Mouse (Mus musculus) midbrain, embryonic 11.5 days (tissue): ENCODE results near the gene Pitpnm1. TPM values are rescaled to one million over a fixed set of nuclear protein-coding genes. Genes with fewer than 3 reads are reported as not detected.
"Not testable (repeated sequence)": the region's sequence is repeated elsewhere in the genome, so short reads cannot be mapped to it uniquely, and the experiment has no call there.

Experiments used
- ATAC-seq: fragments of 200-750 bp; cut with Nextera tagmentation; 2 replicates; pipeline ENCODE4 v1.8.0; 2017; ENCODE audit warnings: moderate TSS enrichment, moderate library complexity; ENCODE audit not compliant: low FRiP score
- DNase-seq: peaks from one replicate; pipeline ENCODE4 v3.0.0; 2015; ENCODE audit warnings: low spot score; ENCODE audit errors: missing footprints
- H3K27ac ChIP-seq: fragments of 300-500 bp; sonication (generic); 2 replicates; pipeline ENCODE4 v1.5.1; 2014; ENCODE audit warnings: low read depth, low read length
- H3K27me3 ChIP-seq: fragments of 300-500 bp; sonication (generic); 2 replicates; pipeline ENCODE4 v1.6.1; 2014; ENCODE audit warnings: mild to moderate bottlenecking, low read length, moderate library complexity, mixed read lengths; ENCODE audit not compliant: control insufficient read depth, insufficient read depth
- H3K36me3 ChIP-seq: fragments of 300-500 bp; sonication (generic); 2 replicates; pipeline ENCODE4 v1.6.1; 2014; ENCODE audit warnings: mild to moderate bottlenecking, low read length, moderate library complexity, mixed read lengths; ENCODE audit not compliant: control insufficient read depth, insufficient read depth
- H3K4me1 ChIP-seq: fragments of 300-500 bp; sonication (generic); 2 replicates; pipeline ENCODE4 v1.6.1; 2014; ENCODE audit warnings: low read length; ENCODE audit not compliant: control insufficient read depth, insufficient read depth
- H3K4me2 ChIP-seq: fragments of 300-500 bp; sonication (generic); 2 replicates; pipeline ENCODE4 v1.6.1; 2014; ENCODE audit warnings: mild to moderate bottlenecking, moderate library complexity
- H3K4me3 ChIP-seq: fragments of 300-500 bp; sonication (generic); 2 replicates; pipeline ENCODE4 v1.5.1; 2014; ENCODE audit warnings: low read depth, low read length
- H3K9ac ChIP-seq: fragments of 300-500 bp; sonication (generic); 2 replicates; pipeline ENCODE4 v1.6.1; 2014; ENCODE audit warnings: low read length
- H3K9me3 ChIP-seq: fragments of 300-500 bp; sonication (generic); 2 replicates; pipeline ENCODE4 v1.6.1; 2016; ENCODE audit warnings: low read length; ENCODE audit not compliant: control insufficient read depth
- WGBS: fragments of 180-500 bp; shearing (Covaris S2); extraction: QIAGEN DNeasy Blood & Tissue Kit; methylation state at CpG from one replicate; pipeline ENCODE4 v1.1.7; 2014; 5-methylcytosine and 5-hydroxymethylcytosine counted together
- polyA plus RNA-seq: library from polyadenylated mRNA; unstranded; fragments of >200 nt; fragmentation: Nextera tagmentation; extraction: Ambion mirVana; gene quantifications from 2 replicates; pipeline ENCODE4 v1.2.1, GENCODE M21; 2014

Gene Pitpnm1
- polyA plus RNA-seq, 1 experiment from 2014 or later = 11.2 TPM

DNA sequence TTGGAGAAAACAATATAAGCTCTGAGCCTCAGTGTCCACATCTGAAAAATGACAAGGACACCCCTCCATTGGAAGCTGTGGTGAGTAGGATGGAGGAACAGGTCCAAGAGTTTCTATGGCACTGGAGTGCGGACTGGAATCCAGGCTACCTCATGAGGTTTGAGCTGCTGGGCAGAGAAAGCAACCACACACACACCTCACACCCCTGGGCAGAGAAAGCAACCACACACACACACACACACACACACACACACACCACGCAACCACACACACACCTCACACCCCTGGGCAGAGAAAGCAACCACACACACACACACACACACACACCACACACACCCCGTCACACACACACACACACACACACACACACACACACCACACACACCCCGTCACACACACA, 25.5 kb downstream of the Pitpnm1 start:
- Histone ChIP-seq H3K9ac (peak overlapping the region; percentile 47; the same call in 1 of the 2 replicates), H3K4me3 (peak overlapping the region; percentile 67), H3K4me1 (peaks cover 16% of the 10 kb centered on the region), H3K4me2 (peak overlapping the region; percentile 77)
- not testable (repeated sequence) for H3K27ac ChIP-seq, H3K9me3 ChIP-seq, DNase-seq, H3K36me3 ChIP-seq, H3K27me3 ChIP-seq
- WGBS = 25% methylated on average over 2 of the region's 4 CpGs
- ATAC-seq = peak; percentile 60; the same call in 1 of the 2 replicates

DNA sequence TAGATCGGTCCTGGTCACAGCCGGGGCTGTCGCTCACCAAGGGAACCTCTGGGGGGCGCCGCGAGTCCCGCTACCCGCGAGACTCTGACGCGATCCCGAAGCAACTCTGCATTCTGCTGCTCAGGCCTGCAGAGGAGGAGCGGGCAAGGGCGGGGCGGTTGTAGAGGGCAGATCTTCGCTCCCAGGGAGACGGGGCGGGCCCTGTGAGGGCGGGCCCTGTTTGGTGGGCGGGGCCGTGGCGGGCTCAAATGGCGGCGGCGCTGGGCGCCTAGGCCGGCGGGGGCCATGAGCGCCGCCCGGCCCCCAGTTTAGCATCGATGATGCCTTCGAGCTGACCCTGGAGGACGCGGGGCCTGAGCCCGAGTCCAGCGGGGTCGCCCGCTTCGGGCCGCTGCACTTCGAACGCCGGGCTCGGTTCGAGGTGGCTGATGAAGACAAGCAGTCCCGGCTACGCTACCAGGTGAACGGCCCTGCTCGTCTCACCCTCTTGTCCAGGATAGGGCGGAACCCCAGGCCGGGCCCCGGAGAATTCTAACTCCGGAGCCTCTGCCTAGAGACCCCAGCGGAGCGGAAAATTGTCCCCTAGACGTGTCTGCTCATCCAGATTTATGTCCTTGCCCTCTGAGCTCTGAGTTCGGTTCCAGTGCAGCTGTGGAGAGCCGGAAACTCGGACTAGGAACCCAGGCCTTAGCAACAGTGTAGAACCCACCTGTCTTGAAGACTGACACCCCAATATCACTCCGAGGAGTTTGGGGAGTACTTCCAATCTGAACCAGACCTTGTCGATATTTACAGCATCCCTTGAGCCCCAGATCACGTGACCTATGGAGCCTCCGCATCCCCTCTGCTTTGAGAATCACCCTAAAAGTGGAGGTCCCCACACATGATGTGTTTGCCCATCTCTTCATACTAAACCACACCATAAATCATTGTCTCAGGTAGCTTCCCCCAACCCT, 26.2 kb downstream of the Pitpnm1 start, which contains the start of gene Aip:
TSS of gene Aip (minus strand) at position 118 of the 956 bp plus-strand sequence.
- peaks cover 11% of the 10 kb centered on the region for H3K4me1 ChIP-seq
- H3K36me3 ChIP-seq = peaks cover 4% of the 10 kb centered on the region
- H3K27me3 ChIP-seq = no peaks in the 10 kb centered on the region
- H3K9me3 ChIP-seq = no peaks in the 10 kb centered on the region
- peak within 1 kb of the TSS; percentile 67 for H3K4me3 ChIP-seq
- H3K4me2 ChIP-seq = peak within 1 kb of the TSS; percentile 77
- peak within 1 kb of the TSS; percentile 25; the same call in 1 of the 2 replicates for H3K27ac ChIP-seq
- DNase-seq (peak; percentile 99), ATAC-seq (peak; percentile 95)
- WGBS = under 1% methylated on average over 60 of the region's 64 CpGs
- peak within 1 kb of the TSS; percentile 86 for H3K9ac ChIP-seq

DNA sequence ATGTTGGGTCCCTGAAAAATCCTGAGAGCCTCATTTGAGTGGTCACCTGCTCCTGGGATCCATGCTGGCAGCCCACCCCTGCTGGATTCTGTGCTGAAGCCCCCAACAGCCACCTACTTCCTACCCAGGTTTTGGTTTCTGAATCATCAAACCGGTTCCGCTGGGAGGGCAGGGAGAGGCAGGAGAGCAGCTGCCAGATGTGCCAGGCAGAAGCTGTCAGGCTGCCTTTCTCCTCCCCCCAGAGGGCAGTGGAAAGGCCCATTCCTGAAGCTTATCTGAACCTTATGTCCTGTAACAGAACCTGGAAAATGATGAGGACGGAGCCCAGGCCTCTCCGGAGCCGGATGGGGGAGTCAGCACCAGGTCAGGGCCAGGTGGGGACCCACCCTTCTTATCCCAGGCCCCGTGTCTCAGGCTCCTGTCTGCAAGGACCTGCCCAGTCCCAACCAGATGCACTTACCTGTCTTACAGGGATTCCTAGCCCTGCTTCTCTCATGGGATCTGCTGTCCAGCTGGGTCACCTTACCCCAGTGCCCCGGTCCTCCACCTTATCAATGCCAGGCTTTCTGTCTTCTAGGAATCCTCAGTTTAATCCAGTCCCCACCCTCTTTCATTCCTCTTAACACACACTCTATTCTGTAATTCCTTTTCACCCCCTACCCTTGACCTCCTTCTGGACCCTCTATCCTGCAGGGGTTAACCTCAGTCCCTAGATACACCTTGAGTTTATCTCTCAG, 27.1 kb downstream of the Pitpnm1 start:
- ATAC-seq = no peak

DNA sequence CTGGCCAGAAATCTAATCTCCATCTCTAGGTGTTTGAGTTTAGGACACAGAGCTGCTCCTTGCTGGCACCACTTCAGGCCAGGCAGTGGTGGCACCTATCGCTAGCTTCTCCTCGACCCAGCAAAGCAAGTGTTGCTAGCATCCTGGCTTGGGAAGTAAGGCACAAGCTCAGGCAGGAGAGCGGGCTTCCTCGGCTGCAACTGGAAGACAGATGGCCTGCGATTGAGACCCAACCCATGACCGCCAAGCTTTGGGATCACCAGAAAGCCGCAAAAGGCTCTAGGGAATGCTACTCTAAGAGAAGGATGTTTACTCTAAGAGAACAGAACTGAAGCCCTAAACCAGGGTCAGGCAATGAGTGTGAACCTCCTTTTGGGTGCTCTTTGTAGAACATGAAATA, 29.7 kb downstream of the Pitpnm1 start:
- no peak overlapping the region for H3K4me3 ChIP-seq
- ATAC-seq (no peak), DNase-seq (peak; percentile 31)
- H3K36me3 ChIP-seq = peaks cover 8% of the 10 kb centered on the region
- no peak overlapping the region for H3K4me2 ChIP-seq
- H3K4me1 ChIP-seq = peaks cover 11% of the 10 kb centered on the region
- 96% methylated on average over 7 of the region's 7 CpGs for WGBS
- H3K27me3 ChIP-seq = no peaks in the 10 kb centered on the region
- no peaks in the 10 kb centered on the region for H3K9me3 ChIP-seq
- no peak overlapping the region for H3K27ac ChIP-seq
- H3K9ac ChIP-seq = no peak overlapping the region

More for the DNA sequence above, 27.1 kb downstream of the Pitpnm1 start:
- H3K27ac ChIP-seq = no peak overlapping the region
- H3K4me3 ChIP-seq = peak overlapping the region; percentile 67
- peak overlapping the region; percentile 86 for H3K9ac ChIP-seq
- H3K27me3 ChIP-seq = no peaks in the 10 kb centered on the region
- H3K4me1 ChIP-seq = peaks cover 11% of the 10 kb centered on the region
- H3K9me3 ChIP-seq = no peaks in the 10 kb centered on the region
- H3K36me3 ChIP-seq = peaks cover 8% of the 10 kb centered on the region
- peak overlapping the region; percentile 77 for H3K4me2 ChIP-seq
- peak; percentile 64 for DNase-seq
- WGBS = 68% methylated on average over 7 of the region's 7 CpGs

DNA sequence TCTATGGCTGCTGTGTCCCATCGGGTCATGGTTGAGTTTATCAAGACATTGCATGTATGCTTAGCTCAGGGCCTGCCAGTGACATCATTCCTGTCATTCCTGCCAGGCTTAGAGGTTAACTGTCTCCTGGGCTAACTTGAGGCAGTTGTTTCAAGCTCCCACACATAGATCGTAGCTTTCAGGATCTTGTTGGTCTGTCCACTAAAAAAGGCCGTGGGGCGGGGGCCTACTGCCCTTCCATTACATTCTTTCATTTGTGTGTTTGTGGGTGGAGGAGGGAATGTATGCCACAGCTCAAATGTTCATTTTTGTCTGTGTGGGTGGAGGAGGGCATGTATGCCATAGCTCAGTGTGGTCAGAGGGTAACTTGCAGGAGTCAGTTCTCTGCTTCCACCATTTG, 30.3 kb downstream of the Pitpnm1 start:
- ATAC-seq = no peak
- Histone ChIP-seq H3K4me2 (no peak overlapping the region), H3K9me3 (no peaks in the 10 kb centered on the region), H3K9ac (no peak overlapping the region), H3K4me3 (no peak overlapping the region), H3K36me3 (peaks cover 8% of the 10 kb centered on the region), H3K4me1 (peaks cover 9% of the 10 kb centered on the region), H3K27me3 (no peaks in the 10 kb centered on the region), H3K27ac (no peak overlapping the region)
- DNase-seq = peak; percentile 31
- WGBS = 91% methylated on average over 4 of the region's 4 CpGs

DNA sequence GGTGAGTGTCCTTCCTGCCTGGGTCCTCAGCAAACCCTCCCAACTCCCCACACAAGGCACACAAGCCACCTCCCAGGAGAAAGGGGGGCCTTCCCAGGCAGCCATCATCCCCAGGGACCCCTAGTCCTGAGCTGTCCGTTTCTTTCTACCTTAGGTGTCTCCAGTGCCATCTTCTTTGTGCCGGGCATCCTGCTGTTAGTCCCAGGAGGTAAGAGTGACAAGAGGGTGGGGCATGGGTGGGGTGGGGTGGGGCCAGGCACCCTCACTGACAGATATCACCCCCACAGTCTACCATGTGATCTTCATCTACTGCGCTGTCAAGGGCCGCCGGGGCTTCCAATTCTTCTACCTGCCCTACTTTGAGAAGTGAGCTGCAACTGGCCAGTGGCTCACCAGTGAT, 31.3 kb downstream of the Pitpnm1 start:
- Histone ChIP-seq H3K36me3 (peaks cover 8% of the 10 kb centered on the region), H3K4me2 (no peak overlapping the region), H3K27me3 (no peaks in the 10 kb centered on the region), H3K4me3 (no peak overlapping the region), H3K9ac (no peak overlapping the region), H3K27ac (no peak overlapping the region), H3K9me3 (no peaks in the 10 kb centered on the region), H3K4me1 (peaks cover 8% of the 10 kb centered on the region)
- no peak for ATAC-seq
- WGBS = 95% methylated on average over 5 of the region's 5 CpGs
- peak; percentile 57 for DNase-seq

DNA sequence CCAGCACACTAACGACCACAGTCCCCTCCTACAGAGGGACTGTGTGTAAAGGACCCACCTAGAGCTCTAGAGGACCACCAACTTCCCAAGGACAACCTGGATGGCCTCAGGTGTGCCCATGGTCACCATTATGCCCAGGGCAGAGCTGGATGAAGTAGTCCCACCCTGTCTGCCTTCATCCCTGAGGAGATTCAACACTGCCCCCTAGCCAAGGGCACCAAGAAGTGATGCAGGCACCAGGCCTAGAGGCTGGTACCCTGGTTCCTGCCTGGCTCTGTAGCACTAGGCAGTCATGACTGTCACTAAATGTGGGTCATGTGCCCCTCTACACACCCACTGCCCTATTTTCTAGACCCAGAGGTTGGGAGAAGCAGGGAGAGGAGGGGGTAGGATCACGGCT, 32.0 kb downstream of the Pitpnm1 start:
- WGBS = 91% methylated on average over 2 of the region's 2 CpGs
- ATAC-seq (no peak), DNase-seq (no peak)
- Histone ChIP-seq H3K9ac (no peak overlapping the region), H3K4me1 (peaks cover 3% of the 10 kb centered on the region), H3K4me2 (no peak overlapping the region), H3K27ac (no peak overlapping the region), H3K4me3 (no peak overlapping the region), H3K27me3 (no peaks in the 10 kb centered on the region), H3K36me3 (peaks cover 8% of the 10 kb centered on the region), H3K9me3 (no peaks in the 10 kb centered on the region)

DNA sequence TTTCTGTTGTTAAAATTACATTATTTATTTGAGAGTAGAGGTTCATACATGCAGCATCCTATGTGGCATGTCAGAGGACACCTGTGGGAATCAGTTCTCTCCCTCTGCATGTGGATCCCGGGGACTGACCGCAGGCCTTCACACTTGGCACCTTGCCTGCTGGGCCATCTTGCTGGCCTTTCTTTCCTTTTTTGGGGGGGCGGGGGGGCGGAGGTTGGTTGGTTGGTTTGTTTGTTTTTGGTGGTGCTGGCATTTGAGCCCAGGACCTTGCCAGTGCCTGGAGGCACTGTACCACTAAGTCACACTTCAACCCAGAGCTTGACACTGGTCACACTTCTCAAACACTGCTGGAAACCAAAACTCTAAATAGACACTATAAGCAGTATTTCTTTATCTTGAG, 34.6 kb downstream of the Pitpnm1 start:
- Histone ChIP-seq H3K27me3 (no peaks in the 10 kb centered on the region), H3K4me1 (no peaks in the 10 kb centered on the region), H3K9me3 (no peaks in the 10 kb centered on the region), H3K4me3 (no peak overlapping the region), H3K9ac (no peak overlapping the region), H3K36me3 (peaks cover 4% of the 10 kb centered on the region), H3K4me2 (no peak overlapping the region), H3K27ac (no peak overlapping the region)
- WGBS = 85% methylated on average over 4 of the region's 4 CpGs
- ATAC-seq = no peak
- DNase-seq = no peak
